Comparison of ENCODE assay signal across 8 mouse cellular contexts in the genomic region with DNA sequence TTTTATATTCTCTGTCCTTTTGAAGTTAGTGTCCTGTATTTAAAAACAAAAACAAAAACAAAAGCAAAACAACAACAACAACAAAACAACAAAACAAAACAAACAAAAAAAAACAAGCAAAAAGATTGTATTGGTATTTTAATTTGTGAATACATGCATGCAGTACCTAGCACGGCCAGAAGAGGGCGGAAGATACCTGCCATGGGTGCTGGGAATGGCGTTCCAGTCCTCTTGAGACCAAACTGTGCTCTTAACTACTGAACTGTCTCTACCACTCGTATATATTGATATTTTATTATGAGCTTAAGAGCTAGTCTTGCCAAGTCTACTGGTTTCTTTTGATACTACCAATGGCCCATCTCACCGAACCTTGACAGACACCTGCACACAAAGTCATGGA. TPM values are rescaled to one million over a fixed set of nuclear protein-coding genes. Genes with fewer than 3 reads are reported as not detected.
A peak's percentile ranks its signal among the peaks of the same experiment; 100 is the strongest.
DNase-seq lines count a peak whose midpoint lies in the region; ATAC-seq and TF ChIP-seq lines count a peak whose summit lies in the region.

No protein-coding gene starts in this region.

- no peak for TF ChIP-seq POLR2A in cortical plate, adult 2 months (IDR thresholded peaks at IDR 0.05; ENCODE audit: extremely low read depth, insufficient read depth, low read length)

- H3K4me1 ChIP-seq in cortical plate, adult 2 months (ENCODE audit: control insufficient read depth, insufficient read depth, low read length): no peaks in the 10 kb centered on the region

- H3K27ac ChIP-seq in cortical plate, adult 2 months (ENCODE audit: insufficient read depth, low read length): no peak overlapping the region

- peak; percentile 62 for DNase-seq in heart, postnatal 4 days
- DNase-seq in heart, postnatal 25 days (ENCODE audit: low spot score): no peak
- DNase-seq in thymus, postnatal 0 days (ENCODE audit: low spot score): peak; percentile 51
- no peak for DNase-seq in thymus, postnatal 14 days
- no peak for DNase-seq in layer of hippocampus, postnatal 10 days (ENCODE audit: low spot score in 2 of 2)
- DNase-seq in right cerebral cortex, postnatal 36 days (ENCODE audit: low spot score in 2 of 2): no peak

- H3K4me3 ChIP-seq in cortical plate, adult 2 months (ENCODE audit: insufficient read depth, low read length): no peak overlapping the region

- TF ChIP-seq CTCF in cortical plate, adult 2 months (IDR thresholded peaks at IDR 0.05; ENCODE audit: extremely low read depth, insufficient read depth, low read length): peak; percentile 86

- intact Hi-C loops in heart, postnatal 25 days (cut with DNase I): loop anchor here (1.0 to 5.0 kb wide), 2 partner anchors 59 to 102 kb away; a partner anchor contains a TSS

- ATAC-seq in megakaryocyte-erythroid progenitor cell, adult 5-6 weeks (replicated peaks; ENCODE audit: low FRiP score, low TSS enrichment, poor library complexity, severe bottlenecking): peak; percentile 47; the same call in 1 of the 2 replicates

RNA-seq across cellular contexts. Expression of a gene that starts 18.6 kb away (rescaled TPM):
- total RNA-seq in heart, postnatal 4 days (2021): 10 to 100 TPM; 23.1 to 25.0 TPM
- 10 to 100 TPM; 12.0 to 12.6 TPM for total RNA-seq in heart, postnatal 25 days (2021)
- polyA plus RNA-seq in thymus, postnatal 0 days (2015; fragmentation: Nextera tagmentation; extraction: Ambion mirVana): 3.7 and 5.4 TPM in 2 replicates
- polyA plus RNA-seq in cortical plate, adult 2 months (2012; rRNA removed): 25.4 and 26.3 TPM in 2 replicates
- total RNA-seq in megakaryocyte-erythroid progenitor cell, adult 5-6 weeks (2014; fragmentation: Nextera tagmentation): 19.5 and 24.2 TPM in 2 replicates
- 13.5 and 14.0 TPM in 2 replicates for total RNA-seq in megakaryocyte-erythroid progenitor cell, adult 5-6 weeks (2017)
- total RNA-seq in layer of hippocampus, postnatal 10 days (2021): 10 to 100 TPM; 40.9 to 41.7 TPM

RNA-seq across cellular contexts. Expression of a gene that starts 19.5 kb away (rescaled TPM):
- 10 to 100 TPM; 48.9 to 50.9 TPM for total RNA-seq in heart, postnatal 4 days (2021)
- total RNA-seq in heart, postnatal 25 days (2021): 10 to 100 TPM; 33.5 to 38.2 TPM
- 126 and 131 TPM in 2 replicates for polyA plus RNA-seq in thymus, postnatal 0 days (2015; fragmentation: Nextera tagmentation; extraction: Ambion mirVana)
- polyA plus RNA-seq in cortical plate, adult 2 months (2012; rRNA removed): 62.9 and 63.7 TPM in 2 replicates
- total RNA-seq in megakaryocyte-erythroid progenitor cell, adult 5-6 weeks (2014; fragmentation: Nextera tagmentation): 194 and 202 TPM in 2 replicates
- total RNA-seq in megakaryocyte-erythroid progenitor cell, adult 5-6 weeks (2017): 324 and 335 TPM in 2 replicates
- total RNA-seq in layer of hippocampus, postnatal 10 days (2021): 10 to 100 TPM; 74.5 to 84.5 TPM

RNA-seq across cellular contexts. Expression of a gene that starts 58.2 kb away (rescaled TPM):
- total RNA-seq in heart, postnatal 4 days (2021): 1 to 10 TPM; 2.4 to 2.7 TPM
- 1 to 10 TPM; 1.4 TPM for total RNA-seq in heart, postnatal 25 days (2021)
- 7.6 and 8.4 TPM in 2 replicates for polyA plus RNA-seq in thymus, postnatal 0 days (2015; fragmentation: Nextera tagmentation; extraction: Ambion mirVana)
- polyA plus RNA-seq in cortical plate, adult 2 months (2012; rRNA removed): 14.1 and 14.7 TPM in 2 replicates
- 3.8 and 4.7 TPM in 2 replicates for total RNA-seq in megakaryocyte-erythroid progenitor cell, adult 5-6 weeks (2014; fragmentation: Nextera tagmentation)
- 2.6 and 3.0 TPM in 2 replicates for total RNA-seq in megakaryocyte-erythroid progenitor cell, adult 5-6 weeks (2017)
- 10 to 100 TPM; 22.9 TPM for total RNA-seq in layer of hippocampus, postnatal 10 days (2021)

Comparison
In these comparisons a context has a peak if more than half of its experiments do, and no peak if none do; other contexts are left out.
1. DNase-seq: peak in heart, postnatal 4 days (single experiment) and thymus, postnatal 0 days (single experiment); none in heart, postnatal 25 days (single experiment), thymus, postnatal 14 days (single experiment), layer of hippocampus, postnatal 10 days (0 of 2) and right cerebral cortex, postnatal 36 days (0 of 2).
2. RNA of a gene that starts 58.2 kb away (total RNA-seq): 22.9 TPM in layer of hippocampus, postnatal 10 days; 2.6 to 4.7 TPM in megakaryocyte-erythroid progenitor cell, adult 5-6 weeks, 2.4 to 2.7 TPM in heart, postnatal 4 days and 1.4 TPM in heart, postnatal 25 days; every median in the first group is over 4 times any median in the second.